Mouse (Mus musculus): ENCODE results near the gene Polr3e. TPM values are rescaled to one million over a fixed set of nuclear protein-coding genes. Genes with fewer than 3 reads are reported as not detected.

The Polr3e gene
- polyA plus RNA-seq (2012; fragmentation: generic; extraction: Trizol): 12.0 TPM

DNA sequence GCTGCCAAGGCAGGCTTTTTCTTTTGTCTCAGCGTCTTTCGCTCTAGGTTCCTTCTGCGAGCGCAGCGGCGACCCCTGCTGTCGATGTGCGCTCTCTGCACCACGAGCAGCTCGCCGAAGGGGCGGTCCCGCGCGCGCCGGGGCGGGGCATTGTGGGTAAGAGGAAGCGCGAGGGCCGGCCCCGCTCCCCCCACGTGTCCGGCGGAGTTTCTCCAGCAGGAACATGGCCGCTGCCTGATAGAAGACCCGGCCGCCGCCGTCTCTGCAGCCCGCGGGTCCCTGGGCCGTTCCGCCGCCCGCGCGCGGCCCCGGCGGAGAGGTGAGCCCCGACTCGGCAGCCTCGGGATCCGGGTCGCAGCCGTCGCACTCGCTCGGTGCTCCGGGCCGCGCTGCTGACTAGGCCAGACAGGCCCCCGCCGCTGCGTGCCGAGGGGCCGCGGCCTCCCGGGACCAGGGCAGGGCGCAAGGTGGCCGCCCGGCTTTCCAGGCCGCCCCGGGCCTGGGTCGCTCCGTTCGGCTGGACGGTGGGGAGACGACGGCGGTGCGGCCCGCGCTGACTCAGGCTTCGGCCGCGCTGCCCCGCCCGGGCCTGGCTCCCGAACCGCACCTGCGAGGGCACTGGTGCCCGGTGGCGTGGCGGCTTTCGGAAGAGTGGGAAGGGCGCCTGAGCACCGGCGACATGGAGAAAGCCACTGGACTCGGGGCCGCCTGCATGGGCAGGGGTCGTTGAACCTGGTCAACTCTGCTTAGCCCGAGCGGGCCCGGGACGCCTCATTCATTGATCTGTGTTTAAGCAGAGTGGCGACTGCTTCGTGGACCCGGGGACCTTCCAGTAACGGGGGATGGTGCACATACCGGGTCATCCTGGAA is at the start of gene Polr3e:
TSS of gene Polr3e (plus strand) at position 153 of the 870 bp plus-strand sequence.
- peak within 1 kb of the TSS; percentile 51 for H3K4me3 ChIP-seq
- H3K4me2 ChIP-seq (ENCODE audit: low read depth): peak within 1 kb of the TSS; percentile 78
- peaks cover 30% of the 10 kb centered on the region for H3K79me2 ChIP-seq (ENCODE audit: control insufficient read depth, insufficient read depth)
- peak within 1 kb of the TSS; percentile 61 for H3ac ChIP-seq (ENCODE audit: control insufficient read depth, insufficient read length)
- H3K36me3 ChIP-seq (ENCODE audit: control insufficient read depth, insufficient read depth): no peaks in the 10 kb centered on the region
- TF ChIP-seq POLR2A (IDR thresholded peaks at IDR 0.05; ENCODE audit: insufficient read length, low read depth): peak; percentile 56
- TF ChIP-seq MAX (IDR thresholded peaks at IDR 0.05; ENCODE audit: low read depth): no peak
- no peaks in the 10 kb centered on the region for H3K27me3 ChIP-seq (ENCODE audit: control insufficient read depth, insufficient read depth, insufficient read length)

DNA sequence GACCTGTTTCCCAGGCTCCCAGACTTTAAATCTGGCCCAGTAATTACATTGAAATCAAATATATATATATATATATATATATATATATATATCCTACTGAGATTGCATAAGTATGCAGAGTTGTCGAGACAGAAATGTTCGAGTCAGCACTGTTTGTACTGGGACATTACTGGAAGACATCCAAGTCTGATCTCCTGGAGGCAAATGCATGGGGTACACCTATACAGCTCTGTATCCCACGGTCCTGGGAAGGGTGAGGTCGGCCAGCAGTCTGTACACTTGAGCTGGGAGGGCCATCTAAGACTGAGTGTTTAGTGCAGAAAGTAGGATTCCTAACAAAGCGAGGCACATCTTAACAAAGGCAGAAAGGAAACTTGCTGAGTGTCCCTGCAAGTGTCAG is 47.7 kb upstream of the Polr3e start:
- Histone ChIP-seq H3K4me3 (no peak overlapping the region), H3K79me2 (ENCODE audit: control insufficient read depth, insufficient read depth) (peaks cover 5% of the 10 kb centered on the region), H3K27me3 (ENCODE audit: control insufficient read depth, insufficient read depth, insufficient read length) (no peaks in the 10 kb centered on the region), H3ac (ENCODE audit: control insufficient read depth, insufficient read length) (no peak overlapping the region), H3K4me2 (ENCODE audit: low read depth) (no peak overlapping the region), H3K36me3 (ENCODE audit: control insufficient read depth, insufficient read depth) (peaks cover 4% of the 10 kb centered on the region)
- TF ChIP-seq CEBPB (IDR thresholded peaks at IDR 0.05; ENCODE audit: insufficient read depth, poor library complexity, severe bottlenecking) (no peak), TCF3 (IDR thresholded peaks at IDR 0.05; ENCODE audit: insufficient read length, low read depth) (no peak)

DNA sequence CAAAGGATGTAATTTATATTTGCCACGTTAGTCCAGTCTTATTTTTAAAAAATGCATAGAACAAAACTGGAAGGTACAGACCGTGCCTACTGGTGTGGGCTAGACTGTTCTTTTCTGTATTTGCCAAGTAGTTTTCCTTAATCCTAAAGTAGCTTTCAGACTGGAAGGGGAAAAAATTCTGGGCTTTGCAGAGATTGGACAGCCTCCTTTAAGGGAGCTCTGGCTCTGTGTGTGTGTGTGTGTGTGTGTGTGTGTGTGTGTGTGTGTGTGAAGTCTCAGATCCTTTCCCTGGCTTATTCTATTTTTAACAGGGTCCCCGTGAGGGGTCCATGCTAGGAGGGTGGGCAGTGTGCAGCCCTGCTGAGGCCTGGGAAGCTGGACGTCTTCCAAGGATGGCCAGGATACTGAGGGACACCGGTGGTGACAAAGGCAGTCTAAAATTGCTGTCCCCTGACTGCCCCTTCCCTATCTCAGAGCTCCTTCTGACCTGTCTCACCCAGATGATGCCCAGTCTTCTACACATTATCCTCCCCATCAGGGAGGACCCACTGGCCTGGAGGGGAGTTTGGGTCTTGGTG is 47.0 kb upstream of the Polr3e start:
- no peak for TF ChIP-seq POLR2AphosphoS2 (IDR thresholded peaks at IDR 0.05; ENCODE audit: insufficient read length, low read depth)
- no peak for TF ChIP-seq E2F4 (IDR thresholded peaks at IDR 0.05; ENCODE audit: insufficient read depth)
- no peak for TF ChIP-seq MAX (IDR thresholded peaks at IDR 0.05; ENCODE audit: low read depth)
- no peak for TF ChIP-seq TCF3 (IDR thresholded peaks at IDR 0.05; ENCODE audit: insufficient read length, low read depth)
- no peak for TF ChIP-seq POLR2A (IDR thresholded peaks at IDR 0.05; ENCODE audit: insufficient read length, low read depth)
- no peak for TF ChIP-seq MYOD1 (IDR thresholded peaks at IDR 0.05; ENCODE audit: control insufficient read depth in 1 of 3, insufficient read length in 2 of 3, low read depth in 2 of 3)
- TF ChIP-seq REST (IDR thresholded peaks at IDR 0.05; ENCODE audit: insufficient read depth, insufficient read length): no peak
- no peak for TF ChIP-seq USF1 (IDR thresholded peaks at IDR 0.05; ENCODE audit: low read depth)
- no peak for TF ChIP-seq MYOG (IDR thresholded peaks at IDR 0.05; ENCODE audit: control insufficient read depth in 1 of 3, insufficient read depth in 1 of 3, insufficient read length in 2 of 3, low read depth in 2 of 3)
- TF ChIP-seq SRF (IDR thresholded peaks at IDR 0.05; ENCODE audit: control insufficient read depth, insufficient read length, low read depth): no peak
- Histone ChIP-seq H3K36me3 (ENCODE audit: control insufficient read depth, insufficient read depth) (peaks cover 4% of the 10 kb centered on the region), H3K4me2 (ENCODE audit: low read depth) (no peak overlapping the region), H3K79me2 (ENCODE audit: control insufficient read depth, insufficient read depth) (peaks cover 5% of the 10 kb centered on the region), H3K4me3 (no peak overlapping the region), H3ac (ENCODE audit: control insufficient read depth, insufficient read length) (no peak overlapping the region), H3K27me3 (ENCODE audit: control insufficient read depth, insufficient read depth, insufficient read length) (no peaks in the 10 kb centered on the region)

DNA sequence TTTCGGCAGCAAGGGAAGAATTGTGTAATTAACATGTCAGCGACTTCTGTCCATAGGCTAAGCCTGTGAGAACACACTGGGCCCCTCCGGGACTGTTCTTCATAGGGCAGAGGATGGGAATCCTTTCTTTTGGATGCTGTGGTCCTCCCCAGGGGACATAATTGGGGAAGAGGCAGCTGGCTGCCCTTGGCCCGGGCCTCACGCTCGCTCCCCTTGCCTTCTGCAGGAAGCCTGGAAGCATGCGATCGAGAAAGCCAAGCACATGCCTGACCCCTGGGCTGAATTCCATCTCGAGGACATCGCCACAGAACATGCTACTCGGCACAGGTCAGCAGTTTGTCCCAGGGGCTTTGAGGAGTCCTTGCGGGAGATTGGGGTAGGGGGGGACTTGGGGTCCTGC is 44.5 kb upstream of the Polr3e start:
- H3K4me3 ChIP-seq: no peak overlapping the region
- H3ac ChIP-seq (ENCODE audit: control insufficient read depth, insufficient read length): no peak overlapping the region
- no peak for TF ChIP-seq CEBPB (IDR thresholded peaks at IDR 0.05; ENCODE audit: insufficient read depth, poor library complexity, severe bottlenecking)
- TF ChIP-seq TCF12 (IDR thresholded peaks at IDR 0.05; ENCODE audit: insufficient read depth, poor library complexity, severe bottlenecking): no peak
- no peak for TF ChIP-seq MYOD1 (IDR thresholded peaks at IDR 0.05; ENCODE audit: control insufficient read depth in 1 of 3, insufficient read length in 2 of 3, low read depth in 2 of 3)
- peaks cover 4% of the 10 kb centered on the region for H3K79me2 ChIP-seq (ENCODE audit: control insufficient read depth, insufficient read depth)
- peaks cover 4% of the 10 kb centered on the region for H3K36me3 ChIP-seq (ENCODE audit: control insufficient read depth, insufficient read depth)
- H3K4me2 ChIP-seq (ENCODE audit: low read depth): no peak overlapping the region
- H3K27me3 ChIP-seq (ENCODE audit: control insufficient read depth, insufficient read depth, insufficient read length): no peaks in the 10 kb centered on the region

DNA sequence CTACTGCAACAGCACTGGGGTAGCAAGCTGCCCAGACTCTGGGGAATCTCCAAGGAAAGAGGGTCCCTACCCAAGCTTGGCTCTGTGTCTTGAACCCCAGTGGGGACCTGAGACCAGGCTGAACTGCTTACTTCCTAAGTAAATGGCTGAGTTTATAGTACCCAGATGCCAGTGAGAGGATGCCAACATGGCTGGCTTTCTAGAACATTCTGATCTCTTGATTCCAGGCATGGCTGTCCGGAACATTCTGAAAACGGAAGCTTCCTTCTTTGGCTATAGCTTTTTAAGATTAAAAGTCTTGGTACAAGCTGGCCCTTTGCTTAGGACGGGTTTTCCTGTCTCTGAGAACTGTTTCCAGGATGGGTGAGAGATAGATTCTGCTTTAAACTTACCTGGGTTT is 43.5 kb upstream of the Polr3e start:
- no peak for TF ChIP-seq POLR2A (IDR thresholded peaks at IDR 0.05; ENCODE audit: insufficient read length, low read depth)
- no peak for TF ChIP-seq USF1 (IDR thresholded peaks at IDR 0.05; ENCODE audit: low read depth)
- no peak for TF ChIP-seq MYOD1 (IDR thresholded peaks at IDR 0.05; ENCODE audit: control insufficient read depth in 1 of 3, insufficient read length in 2 of 3, low read depth in 2 of 3)
- Histone ChIP-seq H3K36me3 (ENCODE audit: control insufficient read depth, insufficient read depth) (peaks cover 4% of the 10 kb centered on the region), H3K79me2 (ENCODE audit: control insufficient read depth, insufficient read depth) (no peaks in the 10 kb centered on the region), H3ac (ENCODE audit: control insufficient read depth, insufficient read length) (no peak overlapping the region), H3K27me3 (ENCODE audit: control insufficient read depth, insufficient read depth, insufficient read length) (no peaks in the 10 kb centered on the region), H3K4me3 (no peak overlapping the region), H3K4me2 (ENCODE audit: low read depth) (no peak overlapping the region)
